Mouse (Mus musculus) cerebellum, postnatal 36 days (tissue): ENCODE measurements at regions not wholly inside any gene's neighbourhood (a gene's known extent, or its start where the extent isn't known, plus 50 kb on each side); places are given as distances from the start of the nearest gene placed in this dataset.

Source experiments
- DNase-seq, 2 experiments: peaks; one replicate each; pipeline ENCODE4 v3.0.0; 2021 to 2022; ENCODE audit warnings: mixed read lengths in 2 of 2

DNA sequence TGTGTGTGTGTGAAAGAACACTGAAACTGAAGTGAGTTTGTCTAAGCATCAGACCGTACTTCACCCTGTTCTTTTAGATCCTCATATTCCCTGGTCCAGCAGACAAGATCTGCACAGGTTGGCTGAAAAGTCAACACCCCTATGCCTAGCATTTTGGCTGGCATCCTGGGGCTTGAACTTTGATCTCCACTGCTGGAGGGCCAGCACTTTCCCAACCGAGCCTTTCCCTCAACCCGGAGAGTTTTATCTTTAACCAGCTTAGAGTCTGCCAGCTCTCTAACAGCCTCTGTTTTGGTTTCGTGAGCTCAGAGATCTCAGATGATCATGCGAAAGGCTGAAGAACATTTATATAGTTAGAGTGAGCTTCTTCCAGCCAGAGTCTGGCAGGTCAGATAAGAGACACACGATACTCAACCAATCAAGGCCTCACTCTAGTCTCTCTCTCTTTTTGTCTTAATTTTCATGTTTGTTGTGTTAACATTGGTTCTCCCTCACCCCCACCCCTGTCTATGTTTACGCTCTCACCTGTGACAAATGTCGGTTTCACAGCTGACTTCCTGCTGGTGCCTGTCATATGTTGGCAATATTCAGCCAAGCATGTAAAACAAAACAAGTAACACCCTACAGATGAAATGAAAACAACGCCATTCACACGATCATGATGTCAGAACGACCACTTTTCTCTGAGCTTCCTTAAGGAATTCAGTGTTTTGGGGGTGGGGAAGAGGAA, 162.7 kb upstream of the Tenm3 start:
- no peak for DNase-seq

DNA sequence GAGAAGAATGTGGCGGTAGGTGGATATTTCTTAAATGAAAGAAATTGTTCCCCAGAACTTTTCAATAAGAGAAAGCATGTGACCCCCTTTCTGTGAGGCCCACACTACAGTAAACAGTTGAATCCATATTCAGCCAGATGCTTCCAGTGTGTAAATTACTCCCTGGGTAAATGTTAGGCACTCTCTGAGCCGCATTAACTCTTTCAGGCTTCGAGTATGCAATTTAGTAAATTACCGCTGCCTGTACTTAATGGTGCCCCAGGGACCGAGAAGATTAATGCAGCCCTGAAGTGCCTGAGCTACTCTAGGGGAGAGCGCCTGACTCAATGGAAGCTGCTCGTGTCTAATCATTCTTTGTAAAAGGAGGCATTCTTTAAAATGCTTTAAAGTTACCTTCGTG, 137.9 kb upstream of the Tenm3 start:
- no peak for DNase-seq

DNA sequence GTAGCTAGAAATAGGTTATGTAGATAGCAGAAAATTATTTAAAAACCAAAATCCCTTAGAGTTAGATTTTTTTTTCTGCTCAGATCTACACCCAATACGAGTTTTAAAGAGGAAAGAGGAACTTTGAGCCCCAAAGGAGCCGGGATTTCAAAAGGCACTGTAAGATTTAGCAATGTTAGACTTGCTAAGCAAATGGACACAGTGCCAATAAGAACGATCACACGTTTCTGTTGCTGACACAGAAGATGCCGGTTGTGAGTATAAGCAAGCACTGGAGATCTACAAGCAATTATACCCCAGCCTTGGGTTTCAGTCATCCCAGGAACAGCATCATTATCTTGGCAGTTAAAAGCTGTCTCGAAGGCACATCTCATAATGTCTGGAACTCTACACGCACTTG, 137.0 kb upstream of the Tenm3 start:
- no peak for DNase-seq

DNA sequence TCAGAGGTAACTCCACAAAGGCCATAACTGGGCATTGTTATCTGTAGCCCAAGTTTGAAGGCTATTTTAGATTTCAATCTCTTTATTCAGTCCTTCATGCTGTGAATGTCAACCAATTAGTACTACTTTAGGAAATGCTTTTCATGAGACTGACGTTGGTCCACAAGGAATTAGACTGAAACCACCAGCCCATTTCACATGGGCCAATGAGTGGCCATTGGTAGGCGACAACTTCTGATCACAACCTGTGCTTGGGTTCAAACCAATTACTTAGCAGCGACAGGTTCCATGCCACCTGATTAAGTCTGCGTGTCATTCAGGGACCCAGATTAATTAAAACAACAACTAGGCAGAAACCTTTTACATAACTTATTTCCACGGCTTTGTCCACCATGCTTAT, 126.9 kb upstream of the Tenm3 start:
- no peak for DNase-seq

DNA sequence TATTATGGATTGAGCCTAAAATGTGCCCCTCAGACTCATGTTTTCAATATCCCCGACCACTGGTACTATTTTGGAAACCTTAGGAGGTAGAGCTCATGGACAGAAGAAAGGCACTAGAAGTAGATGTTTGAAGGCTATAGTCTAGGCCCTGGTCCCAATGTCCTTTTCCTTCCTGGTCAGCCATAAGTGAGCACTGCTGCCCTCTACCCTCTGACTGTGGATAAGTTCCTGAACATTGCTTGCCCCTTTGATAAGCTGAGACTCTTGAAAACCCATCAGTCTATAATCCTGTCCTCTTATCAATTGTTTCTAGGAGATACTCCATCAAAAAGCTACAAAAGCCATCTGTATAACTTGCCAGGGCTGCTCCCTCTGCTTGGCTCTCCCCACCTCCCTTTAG, 121.2 kb upstream of the Tenm3 start:
- DNase-seq = no peak

DNA sequence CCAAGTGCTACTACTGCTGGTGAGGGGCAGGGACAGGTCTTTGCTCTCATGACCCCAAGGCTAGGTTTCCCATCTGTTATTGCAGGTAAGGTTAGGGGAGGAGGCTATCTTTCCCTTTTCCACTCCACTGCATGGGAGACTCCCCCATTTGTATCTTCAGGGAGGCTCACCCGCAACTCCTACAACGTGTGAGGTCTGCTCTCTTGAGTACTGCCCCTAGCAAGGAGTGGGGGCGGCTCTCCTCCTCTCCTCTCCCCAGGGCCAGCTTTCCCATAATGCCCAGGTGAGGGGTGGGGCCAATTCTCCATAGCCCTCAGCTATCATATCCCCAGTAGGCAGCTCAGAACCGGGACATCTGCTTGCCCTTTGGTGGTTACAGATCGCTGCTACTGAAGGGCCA, 113.9 kb upstream of the Tenm3 start:
- no peak for DNase-seq

DNA sequence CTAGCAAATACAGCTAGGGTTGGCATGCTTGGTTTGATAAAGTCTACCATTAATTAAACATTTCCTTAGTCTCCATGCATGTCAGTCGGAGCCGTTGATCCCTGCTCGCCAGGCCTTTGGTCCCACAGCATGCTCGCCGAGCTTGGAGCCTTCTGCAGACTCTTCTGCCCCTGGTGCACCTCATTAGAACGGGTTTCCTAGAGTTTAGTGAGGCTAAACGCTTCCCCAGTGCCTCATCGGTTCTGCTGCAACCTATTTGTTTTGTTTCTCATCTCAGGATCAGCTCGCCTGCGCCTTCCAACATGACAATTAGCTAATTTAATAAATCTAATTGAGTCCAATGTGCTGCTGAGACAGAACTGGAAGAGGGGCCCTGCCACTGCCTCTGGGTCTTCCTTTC, 107.7 kb upstream of the Tenm3 start:
- DNase-seq = no peak

DNA sequence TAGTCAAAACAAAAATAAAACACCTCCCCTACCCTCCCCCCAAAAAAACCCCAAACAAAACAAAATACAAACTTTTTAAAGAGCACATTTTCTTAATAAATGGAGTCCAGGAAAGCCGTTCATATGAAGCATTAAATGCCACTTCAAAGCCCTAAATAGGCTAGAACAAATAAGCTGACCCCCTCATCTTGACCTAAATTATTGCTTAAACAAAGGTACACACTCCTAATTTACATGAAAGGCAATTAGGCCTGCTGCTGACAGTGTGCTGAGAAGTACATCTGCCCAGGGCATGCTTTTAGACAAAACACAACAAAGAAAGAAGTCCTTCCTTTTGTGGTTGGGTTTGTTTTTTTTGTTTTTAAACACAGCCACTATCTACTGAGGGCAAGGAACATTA, 100.4 kb upstream of the Tenm3 start:
- DNase-seq = no peak

DNA sequence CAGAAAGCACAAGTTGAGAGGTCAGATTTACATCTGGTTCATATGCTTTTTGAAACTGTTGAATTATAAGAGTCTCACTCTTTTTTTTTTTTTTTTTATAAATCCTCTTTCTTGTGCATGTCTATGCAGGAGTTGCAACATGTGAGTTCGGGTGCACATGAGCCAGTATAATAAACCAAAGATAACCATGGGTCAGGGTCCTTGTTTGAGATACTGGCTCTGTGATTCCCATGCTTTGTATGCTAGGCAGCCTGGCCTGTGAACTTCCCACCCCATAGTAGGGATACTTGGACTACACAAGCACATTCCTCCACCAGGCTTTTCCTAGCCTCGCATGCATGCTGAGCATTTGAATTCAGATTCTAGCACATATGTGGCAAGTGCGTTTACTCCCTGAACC, 93.4 kb upstream of the Tenm3 start:
- DNase-seq = no peak

DNA sequence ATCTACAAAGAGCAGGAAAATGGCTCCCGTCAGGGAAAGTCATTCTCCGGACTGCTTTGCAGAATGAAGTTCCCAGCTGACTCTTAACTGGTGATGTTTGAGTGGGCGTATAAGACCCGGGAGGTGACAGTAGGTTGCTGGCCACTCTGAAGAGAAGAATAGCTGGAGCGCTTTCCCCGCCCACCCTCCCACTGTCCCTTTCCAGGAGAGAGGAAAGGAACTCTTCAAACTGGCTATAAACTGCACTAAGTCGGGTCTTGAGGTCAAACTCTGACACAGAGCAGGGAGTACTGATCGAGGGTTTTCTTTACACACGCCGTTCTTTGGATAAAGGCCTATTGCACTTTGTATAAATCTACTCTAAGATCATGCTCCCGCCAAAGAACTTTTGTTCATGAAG, 83.4 kb upstream of the Tenm3 start:
- no peak for DNase-seq

DNA sequence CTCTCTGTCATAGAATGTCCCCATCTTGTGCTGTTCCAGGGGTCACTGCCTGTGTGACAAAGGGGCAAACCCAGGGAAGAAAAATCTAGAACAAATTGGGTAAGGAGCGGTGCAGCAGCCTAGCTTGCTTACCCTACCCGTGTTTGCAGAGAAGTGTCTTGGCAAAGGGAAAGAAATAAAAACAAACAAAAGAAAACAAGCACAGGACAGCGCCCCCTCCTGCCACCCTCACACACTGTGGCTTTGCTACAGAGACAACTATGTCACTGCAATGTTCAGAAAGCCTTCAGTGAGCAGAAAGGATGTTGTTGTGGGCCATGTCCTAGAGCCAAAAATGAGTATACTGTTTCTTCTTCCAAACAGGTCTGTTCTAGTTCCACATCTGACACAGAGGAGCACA, 71.5 kb upstream of the Tenm3 start:
- DNase-seq = no peak

DNA sequence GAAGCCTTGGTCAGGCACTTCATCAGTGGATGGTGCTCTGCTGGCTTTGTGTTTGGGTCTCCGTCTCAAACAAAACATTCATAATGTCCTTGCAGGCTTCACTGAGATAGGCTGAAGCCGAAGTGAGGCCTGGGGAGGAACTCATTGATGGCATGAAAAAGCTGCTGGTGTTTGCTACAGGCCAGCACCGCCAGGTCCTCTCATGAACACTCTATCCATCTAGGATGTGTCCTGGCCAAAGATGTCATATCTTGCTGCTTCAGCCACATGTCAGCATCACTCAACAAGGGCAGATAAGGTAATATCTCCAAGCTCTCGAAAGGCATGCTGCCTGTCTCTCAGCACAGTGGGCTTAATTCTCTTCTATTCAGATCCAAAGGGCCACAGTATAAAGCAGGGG, 69.1 kb upstream of the Tenm3 start:
- no peak for DNase-seq

DNA sequence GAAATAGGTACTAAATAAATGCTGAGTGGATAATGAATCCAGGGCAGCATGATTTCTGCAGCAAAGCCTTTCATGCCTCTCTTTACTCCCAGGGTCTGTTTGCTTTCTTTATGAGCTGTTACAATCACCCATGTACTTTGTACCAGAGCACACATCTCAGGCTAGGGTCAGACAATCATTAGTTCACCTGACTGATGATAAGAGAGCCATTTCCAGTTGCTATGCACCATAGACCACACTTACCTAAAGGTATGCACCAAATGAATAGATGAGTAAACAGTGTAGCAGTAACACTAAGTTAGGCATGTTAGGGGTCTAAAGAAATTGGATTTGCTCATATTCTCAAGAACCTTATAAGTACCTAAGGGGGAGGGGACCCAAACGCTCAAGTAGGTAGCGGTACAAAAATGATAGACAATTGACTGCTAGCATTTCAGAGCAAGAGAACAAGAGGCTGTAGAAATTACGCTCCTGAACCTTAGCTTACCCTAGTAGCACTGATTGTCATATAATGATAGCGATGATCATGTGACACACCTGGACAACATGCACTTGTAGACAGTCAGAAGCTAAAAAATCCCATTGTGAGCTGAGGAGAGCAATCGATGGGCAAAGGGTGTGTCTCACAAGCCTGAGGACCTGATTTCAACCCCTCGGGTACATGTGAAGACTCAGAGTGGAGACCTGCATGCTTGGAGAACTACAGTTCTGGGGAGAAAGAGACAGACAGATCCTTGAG, 58.1 kb upstream of the Tenm3 start:
- no peak for DNase-seq

DNA sequence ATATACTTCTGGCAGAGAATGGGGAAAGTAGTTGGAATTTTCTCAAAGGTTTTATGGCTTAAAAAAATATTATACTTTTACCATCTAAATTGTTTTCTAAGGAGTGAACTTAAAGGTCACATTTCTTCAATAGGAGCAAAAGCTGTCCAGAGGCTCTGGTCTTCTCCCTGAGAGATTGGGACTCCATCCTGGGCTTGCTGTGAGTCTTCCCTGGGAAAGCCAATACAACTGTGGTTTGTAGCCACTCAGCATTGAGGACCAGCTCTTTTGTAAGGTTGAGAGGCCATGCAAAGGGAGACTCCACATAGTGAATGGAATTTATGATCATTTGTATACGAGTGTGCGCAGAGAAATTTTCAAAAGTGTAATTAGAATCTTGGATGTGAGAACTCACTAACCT, 52.9 kb upstream of the Tenm3 start:
- DNase-seq = no peak

DNA sequence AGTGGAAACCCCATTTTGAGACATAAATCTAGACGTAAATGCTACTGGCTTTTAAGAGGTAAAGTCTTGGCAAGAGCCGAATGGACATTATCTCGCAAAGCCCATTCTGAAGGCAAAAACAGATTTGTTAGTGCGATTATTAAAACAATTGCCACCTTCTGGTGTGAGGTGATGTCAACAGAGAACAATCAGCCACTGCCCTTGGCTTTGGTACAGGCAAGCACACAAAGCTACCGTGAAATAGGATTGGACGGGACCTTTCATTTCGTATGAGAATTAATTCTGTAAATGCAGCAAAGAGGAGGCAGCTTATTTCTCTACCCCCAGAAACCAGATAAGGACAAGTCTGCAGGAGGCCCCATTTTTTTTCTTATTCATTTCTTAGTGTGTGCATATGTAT, 52.5 kb upstream of the Tenm3 start:
- DNase-seq = no peak

DNA sequence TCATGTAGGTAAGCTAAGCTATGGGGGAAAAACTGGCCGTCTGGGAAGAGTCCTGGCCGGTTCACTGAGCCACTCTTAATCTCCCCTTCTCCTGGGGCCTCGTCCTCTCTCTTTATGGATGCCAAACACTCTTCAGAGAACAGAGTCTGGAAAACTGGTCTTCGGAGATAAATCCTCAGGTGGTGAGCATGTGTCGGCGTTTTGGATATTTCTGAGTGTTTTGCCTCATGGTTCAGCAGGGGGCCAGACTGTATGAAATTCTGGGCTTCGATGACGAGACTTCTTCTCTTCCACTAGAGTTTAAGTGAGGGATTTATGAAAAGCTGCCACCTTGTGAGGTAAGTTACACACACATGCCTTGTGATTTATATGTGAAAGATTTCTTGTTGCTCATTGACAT, 51.8 kb upstream of the Tenm3 start:
- no peak for DNase-seq
